Mouse (Mus musculus): Measurements from ENCODE around the gene Gpr37l1.
"Not testable (repeated sequence)": the region's sequence is repeated elsewhere in the genome, so short reads cannot be mapped to it uniquely, and the experiment has no call there.

Gene Gpr37l1

DNA sequence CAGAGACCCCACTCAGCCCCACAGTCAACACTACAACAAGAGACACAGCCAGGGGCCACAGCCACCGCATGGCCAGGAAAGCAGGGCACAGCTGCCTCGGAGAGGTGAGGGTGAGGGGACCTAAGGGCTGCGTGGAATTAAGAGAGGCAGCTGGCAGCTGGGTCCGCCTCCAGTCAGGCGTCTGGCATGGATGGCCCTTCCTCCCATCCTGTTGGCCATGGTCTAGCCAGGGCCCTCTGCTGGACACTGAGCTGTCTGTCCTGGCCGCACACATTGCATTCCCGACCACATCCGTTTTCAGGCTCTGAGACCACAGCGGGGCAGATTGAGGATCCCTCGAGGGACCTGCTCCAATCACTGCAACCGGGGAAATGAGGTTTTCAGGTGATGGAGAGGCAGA lies at the start of gene Gpr37l1:
Gene Gpr37l1, minus strand, starts transcription at position 247 of the 400 bp plus-strand sequence.
- DNase-seq (ENCODE audit: low spot score), result no peak

DNA sequence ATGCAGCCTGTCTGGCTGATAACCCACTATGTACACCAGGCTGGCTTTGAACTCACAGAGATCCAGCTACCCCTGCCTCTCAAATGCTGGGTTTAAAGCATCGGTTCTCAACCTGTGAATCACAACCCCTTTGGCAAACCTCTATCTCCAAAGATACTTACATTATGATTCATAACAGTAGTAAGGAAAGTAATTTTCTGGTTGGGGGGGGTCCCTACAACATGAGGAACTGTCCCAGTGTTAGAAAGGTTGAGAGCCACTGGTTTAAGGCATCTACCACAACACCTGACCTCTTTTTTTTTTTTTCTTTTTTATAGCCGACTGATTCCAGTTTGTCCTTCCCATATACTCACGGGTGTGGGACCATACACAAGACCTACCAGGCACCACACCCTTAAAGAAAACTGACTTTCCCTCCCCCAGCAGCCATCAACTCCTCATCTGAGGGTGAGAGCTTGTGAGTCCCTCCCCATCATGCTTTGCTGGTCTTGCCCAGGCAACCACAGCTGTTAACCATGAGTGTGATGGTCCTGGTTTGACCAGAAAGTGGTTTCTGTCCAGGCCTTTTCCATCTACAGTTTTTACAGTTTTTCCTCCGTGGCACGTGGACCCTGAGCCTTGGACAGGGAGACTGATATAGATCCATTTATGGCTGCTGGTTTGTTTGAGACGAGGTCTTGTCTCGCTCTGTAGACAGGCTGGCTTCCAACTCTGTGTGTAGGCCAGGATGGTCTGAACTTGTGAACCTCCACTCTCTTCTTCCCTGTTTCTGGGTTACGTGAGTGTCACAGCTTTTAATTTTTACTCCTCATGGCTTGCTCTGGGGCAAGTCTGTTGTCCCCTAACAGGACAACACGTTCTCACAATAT lies 46.5 kb upstream of the Gpr37l1 start:
- DNase-seq (ENCODE audit: low spot score), result no peak

DNA sequence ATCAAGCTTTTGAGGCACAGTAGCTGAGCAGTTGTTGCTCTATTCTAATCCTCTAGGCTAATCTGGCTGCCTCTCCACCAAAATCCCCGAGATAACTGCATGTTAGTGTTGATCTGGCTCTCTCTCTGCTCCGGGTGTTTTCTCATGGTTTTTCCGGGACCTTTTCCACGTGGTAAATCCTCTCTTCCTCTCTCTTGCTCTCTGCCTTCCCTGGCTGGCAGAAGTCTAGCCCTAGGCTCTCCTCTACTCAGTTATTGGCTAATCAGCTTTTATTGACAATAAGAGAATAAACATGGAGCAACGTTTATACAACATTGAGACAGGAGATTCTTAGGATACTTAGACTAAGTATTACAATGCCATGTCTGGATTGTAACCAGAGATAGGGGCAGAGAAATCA lies 42.9 kb upstream of the Gpr37l1 start:
- no peak for DNase-seq (ENCODE audit: low spot score)

DNA sequence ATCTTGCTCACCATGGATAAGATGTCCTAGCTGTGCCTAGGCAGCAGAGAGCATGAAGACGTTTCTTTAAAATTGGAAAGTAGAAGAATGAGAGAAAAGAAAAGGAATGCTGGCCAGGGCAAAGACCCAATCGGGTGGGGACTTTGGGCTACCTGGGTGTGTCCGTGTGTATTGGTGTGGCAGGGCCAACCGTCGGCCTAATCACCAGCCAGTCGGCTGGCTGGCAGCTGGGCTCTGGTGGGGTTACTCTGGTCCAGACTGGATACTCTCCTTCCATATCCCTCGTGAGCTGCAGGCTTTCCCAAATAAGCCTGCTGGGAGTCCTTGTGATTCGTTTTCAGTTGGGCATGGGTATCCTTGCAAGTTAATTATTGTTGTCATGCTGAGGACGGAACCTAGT lies 41.2 kb upstream of the Gpr37l1 start:
- DNase-seq (ENCODE audit: low spot score), result no peak

DNA sequence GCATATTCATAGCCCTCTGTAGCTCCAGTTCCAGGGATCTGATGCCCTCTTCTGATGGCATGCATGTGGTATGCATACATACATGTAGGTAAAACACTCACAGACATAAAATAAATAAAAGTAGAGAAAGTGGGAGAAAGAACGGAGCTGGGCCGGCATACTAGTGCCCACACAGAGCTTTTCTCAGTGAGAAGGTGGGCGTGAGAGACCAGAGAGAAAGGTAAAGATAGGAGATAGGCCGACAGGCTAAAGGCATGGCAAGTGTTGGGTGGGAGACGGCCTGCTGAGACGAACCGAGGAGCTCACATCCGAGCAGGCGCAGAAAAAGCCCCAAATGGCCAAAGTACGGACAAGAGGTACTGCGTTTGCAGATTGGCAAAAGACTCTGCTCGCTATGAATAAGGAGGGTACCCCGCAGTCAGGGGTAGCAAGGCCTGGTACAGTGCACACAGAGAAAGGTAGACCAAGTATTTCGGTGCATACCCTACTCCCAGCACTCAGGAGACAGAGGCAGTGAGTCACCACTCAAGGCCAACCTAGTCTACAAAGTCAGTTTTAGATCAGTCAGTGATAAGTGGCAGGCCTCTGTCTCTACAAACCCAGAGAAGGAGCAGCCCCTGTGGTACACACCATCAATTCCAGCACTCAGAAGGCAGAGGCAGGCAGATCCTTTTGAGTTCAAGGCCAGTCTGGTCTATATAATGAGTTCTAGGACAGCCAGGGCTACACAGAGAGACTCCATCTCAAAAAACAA lies 39.3 kb upstream of the Gpr37l1 start:
- DNase-seq (ENCODE audit: low spot score), result no peak

DNA sequence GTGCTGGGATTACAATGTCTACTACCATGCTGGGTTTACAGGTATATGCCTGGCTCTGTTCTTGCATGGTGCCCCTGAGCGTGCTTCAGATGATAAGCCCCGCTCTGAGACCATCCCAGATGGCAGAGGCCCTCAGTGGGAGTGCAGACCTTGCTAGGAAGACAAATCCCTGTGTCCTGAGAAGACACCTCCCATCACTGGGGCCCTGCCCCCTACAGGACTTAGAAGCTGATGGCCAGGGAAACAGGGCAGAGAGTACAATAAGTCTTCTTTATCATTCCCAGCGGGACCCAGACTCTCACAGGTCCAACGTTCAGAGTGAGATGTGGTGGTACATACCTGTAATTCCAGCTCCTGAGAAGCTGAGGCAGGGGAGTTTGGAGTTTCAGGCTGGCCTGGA lies 37.8 kb upstream of the Gpr37l1 start:
- no peak for DNase-seq (ENCODE audit: low spot score)

DNA sequence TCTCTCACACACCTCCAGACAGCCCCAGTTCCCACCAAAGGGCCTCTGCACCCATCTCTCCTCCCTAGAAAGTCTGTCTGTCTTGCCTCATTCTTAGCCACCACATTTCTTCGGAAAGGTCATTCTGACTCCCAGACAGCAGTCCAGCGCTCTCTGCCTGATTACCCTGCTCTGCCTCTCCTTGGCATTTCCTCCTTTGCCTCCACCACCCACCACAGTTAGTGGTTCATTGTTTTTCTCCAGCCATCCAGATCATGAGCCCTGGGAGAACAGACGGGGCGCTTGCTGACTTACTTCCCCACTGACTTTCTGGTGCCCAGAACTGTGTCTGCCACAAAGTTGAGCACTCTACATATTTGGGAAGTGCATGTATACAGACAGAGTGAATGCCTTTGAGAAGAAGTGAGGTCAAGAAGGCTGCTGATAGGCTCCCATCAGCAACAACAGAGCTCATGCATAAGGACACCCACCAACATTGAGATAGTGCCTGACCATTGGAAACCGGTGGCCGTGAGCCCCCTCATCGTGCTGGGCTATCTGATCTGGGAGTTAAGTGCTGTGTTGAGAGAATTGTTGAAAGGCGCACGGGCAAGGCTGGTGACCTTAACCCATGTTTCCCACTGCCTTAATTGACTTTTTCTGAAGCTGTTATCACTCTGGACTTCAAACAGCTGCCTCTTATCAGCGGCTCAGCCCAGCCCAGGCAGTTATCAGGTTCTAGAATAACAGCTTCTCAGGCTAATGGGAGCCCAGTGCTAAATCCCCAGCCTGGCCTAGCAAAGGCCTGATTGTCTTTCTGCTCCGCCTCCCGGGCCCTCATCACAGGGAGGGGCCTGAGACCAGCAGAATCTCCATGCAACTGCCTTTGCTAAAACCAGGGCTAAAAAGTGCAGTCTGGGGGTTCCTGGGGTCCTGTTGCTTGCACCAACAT lies 37.0 kb upstream of the Gpr37l1 start:
- DNase-seq (ENCODE audit: low spot score), result no peak

DNA sequence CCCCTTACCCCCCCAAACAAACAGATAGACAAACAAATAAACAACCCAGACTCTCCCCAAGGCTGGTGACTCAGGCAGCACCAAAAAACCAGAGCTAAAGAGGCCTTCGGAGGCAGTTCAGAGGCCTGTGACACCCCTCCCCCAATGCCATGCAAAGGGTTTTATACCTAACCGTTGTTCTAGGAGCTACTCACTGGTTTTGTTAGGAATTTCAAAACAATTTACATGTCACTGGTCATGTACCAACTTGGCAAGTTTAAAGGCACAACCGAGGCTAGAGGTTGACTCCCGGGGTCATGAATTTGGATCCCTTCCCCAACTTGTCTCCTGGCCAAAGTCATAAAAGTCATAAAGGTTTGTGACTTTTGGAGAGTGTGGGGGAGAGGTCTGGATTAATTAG lies 32.9 kb upstream of the Gpr37l1 start:
- no peak for DNase-seq (ENCODE audit: low spot score)

DNA sequence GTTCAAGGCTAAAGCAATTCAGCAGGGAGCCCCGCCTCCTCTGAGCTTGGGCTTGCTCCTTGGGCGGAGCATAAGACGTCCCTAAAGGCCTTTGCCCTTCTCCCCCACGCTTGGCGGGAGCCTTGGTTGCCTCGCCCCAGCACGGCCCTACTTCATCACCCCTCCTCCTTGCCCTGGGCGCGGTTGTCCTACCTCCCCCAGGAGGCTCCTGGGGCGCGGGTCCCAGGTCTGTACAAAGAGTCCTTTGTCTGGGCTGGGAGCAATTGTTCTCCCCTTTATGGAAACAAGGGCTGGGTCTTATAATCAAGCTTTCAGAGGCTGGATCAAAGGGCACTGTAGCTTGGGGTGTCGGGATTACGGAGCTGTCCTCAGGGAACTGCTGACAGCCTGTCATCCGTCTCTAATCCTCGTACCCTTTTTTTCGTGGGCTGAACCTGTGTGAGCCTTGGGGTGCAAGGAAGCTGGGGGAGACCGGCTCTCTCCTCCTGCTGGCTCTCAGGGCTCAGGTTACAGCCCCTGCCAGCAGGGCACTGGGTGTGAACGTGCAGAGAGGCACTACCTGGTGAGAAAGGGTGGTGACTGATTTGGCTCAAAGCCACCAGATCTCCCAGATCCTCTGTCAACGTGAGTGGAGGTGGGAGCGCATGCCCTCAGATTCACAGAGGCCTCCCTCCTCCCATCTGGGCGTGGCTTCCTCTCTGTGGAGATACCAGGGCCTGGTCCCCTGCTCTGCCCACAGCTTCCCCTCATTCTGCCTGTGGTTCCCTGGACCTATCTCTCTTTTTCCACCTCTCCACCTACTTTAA lies 31.7 kb upstream of the Gpr37l1 start:
- DNase-seq (ENCODE audit: low spot score), result peak; percentile 57

DNA sequence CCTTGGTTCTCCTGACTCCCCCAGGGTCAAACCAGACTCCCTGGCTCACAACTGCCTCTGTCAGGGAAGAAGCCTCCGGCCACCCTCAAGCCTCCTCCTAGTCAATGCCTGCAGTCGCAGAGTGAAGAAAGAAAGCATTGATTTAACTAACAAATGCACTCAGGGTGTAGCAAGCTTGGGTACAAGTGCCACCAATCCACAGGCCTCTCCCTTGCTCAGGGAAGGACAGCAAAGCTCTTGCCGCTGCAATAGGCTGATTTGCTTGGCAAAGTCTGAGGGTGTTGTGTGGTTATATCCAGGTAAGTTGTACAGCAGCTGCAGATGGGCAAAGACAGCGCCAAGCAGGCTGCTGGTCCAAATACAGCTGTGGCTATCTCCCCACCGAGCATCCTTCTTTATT lies 30.9 kb upstream of the Gpr37l1 start:
- DNase-seq (ENCODE audit: low spot score), result no peak

DNA sequence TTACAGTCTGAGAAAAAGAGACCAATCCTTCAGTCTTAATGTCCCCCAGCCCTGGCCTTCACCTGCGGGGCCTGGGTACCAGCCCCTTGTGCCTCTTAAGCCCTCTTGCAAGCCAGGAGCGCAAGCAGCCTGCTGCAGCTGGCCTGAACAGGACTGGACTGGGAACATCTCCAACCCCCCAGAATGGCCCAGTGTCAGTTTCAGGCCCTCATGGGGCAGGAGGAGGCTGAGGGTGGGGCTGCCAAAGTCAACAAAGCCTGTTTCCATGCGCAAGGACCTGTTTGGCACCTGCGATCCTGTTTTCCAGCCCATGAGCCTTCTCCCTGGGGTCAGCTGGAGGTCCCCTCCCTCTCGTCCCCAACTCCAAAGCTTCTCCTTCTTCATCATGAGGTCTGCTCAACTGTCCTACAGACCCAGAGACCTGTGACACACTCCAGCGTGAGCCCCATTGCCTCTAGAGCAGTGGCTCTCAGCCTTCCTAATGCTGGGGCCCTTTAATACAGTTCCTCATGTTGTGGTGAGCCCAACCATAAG lies 28.5 kb upstream of the Gpr37l1 start:
- DNase-seq (ENCODE audit: low spot score), result peak; percentile 44

DNA sequence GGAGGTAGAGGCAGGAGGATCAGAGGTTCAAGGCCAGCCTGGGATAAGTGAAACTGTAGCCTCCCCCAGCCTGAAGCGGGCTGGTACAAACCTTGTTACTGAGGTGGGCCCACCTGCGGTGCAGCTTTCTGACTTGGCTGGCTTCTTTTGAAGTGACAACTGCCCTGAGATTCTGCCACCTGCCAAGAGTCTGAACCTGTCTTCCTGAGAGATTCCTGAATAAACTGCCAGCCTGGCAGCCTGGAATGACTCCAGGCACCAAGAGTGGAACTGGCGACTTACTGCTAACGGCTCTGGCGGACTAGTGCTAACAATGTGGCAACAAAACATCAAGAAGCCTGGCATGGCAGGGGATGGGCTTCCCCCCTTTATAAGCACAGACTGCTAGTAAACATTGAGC lies 26.9 kb upstream of the Gpr37l1 start:
- not testable (repeated sequence) for DNase-seq (ENCODE audit: low spot score)

DNA sequence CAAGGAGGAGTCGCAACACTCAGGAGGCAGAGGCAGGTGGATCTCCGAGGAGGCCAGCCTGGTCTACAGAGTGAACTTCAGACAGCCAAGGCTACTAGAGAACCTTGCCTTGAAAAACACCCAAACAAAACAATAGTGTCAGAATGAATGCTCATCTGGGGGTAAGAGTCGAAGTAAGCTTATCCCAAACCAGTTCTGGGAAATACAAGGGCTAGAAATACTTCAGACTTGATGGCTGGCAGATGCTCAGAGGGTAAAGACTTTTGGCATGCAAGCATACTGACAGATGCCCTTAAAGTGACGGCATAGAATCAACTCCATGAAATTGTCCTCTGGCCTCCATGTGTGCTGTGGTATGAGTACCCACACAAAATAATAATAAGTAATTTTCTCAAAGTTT lies 21.7 kb upstream of the Gpr37l1 start:
- no peak for DNase-seq (ENCODE audit: low spot score)

DNA sequence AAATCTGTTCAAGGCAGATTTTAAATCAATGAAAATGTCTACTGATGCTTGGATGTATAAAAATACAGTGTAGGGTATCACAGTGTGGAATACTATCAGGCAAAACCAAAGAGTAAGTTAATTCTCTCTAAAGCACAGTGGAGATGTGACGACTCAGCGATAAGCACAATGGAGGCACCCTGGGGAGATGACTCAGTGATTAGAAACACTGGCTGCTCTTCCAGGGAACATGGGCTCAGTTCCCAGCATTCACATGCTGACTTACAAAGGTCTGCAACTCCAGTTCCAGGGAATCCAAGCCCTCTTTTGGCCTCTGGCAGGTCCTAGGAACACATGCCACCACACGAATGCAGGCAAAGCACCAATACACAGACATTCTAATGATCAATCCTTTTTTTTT lies 20.7 kb upstream of the Gpr37l1 start:
- DNase-seq (ENCODE audit: low spot score), result no peak

DNA sequence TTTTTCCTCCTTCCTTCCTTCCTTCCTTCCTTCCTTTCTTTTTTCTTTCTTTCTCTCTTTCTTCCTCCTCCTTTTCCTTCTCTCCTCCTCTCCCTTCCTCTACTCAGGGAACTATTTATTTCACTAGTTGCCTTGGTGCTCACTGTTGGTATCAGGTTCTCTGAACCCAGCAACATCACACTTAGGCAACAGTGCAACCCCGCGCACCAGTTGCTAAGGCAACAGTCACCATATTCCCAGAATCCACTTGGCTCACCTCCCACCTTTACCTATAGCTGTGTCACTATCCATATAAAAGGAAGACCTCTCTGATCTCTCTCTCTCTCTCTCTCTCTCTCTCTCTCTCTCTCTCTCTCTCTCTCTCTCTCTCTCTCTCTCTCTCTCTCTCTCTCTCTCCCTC lies 19.5 kb upstream of the Gpr37l1 start:
- DNase-seq (ENCODE audit: low spot score), result not testable (repeated sequence)

DNA sequence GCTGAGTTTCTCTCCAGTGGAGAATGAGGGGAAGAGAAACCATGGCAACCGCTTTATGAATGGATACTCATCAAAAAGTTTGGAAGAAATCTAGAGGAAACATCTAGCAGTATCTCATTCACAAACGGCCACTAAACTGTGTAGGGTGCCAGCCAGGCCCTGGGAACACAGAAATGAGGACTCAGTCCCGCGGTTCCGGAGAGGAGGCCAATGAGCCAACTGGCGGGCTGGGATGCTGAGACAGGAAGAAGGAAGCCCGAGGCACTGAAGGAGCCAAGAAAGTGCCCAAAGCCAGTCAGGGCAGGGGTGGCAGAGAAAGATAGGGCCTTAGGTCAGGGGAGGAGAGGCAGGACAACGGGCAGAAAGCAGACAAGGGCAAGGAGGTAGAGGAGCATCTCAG lies 18.9 kb upstream of the Gpr37l1 start:
- DNase-seq (ENCODE audit: low spot score), result no peak

DNA sequence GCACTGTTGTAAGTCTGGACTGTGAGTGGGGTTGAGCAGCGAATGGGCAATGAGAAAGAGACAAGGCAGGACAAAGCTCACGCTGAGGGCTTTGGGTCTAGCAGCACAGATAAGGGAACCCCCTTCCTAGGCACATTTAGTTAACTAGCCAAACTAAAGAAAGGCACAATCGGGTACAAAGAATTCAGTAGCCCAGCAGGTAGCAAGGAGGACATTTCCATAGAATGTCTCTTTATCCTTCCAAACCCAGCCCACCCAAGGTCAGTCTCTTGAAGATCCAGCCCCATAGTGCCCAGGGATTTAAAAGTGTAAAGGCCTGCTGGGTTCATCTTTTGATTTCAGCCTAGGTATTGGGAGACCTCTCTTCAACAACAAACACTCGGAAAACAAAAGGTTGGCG lies 18.5 kb upstream of the Gpr37l1 start:
- DNase-seq (ENCODE audit: low spot score), result no peak

DNA sequence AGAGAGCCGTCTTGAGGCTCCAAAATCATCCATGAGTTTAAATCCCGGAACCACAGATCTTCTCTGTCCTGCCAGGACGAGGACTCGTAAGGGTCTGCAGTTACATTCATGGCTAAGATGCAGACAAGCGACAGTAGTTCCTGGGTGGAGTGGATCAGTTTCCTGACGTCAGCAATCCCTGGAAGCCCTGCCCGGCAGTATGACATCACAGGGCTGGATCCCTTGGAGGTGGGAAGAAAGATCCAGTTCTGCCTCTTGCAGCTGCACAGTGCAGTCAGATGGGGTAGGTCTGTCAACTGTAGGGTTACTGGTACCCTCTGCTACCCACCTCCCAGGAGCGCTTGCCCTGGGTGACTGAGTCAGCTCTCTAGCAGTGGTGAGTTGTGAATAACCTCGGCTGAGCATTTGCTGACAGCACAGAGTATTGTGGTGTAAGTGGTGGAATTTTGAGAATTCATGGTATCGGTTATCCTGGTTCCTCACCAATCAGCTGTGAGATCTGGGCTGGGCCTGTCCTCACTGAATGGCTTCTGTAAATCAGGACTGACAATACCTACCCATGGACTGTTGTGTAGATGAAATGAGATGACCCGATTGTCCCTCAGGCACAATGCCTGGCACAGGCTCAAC lies 16.6 kb upstream of the Gpr37l1 start:
- no peak for DNase-seq (ENCODE audit: low spot score)

DNA sequence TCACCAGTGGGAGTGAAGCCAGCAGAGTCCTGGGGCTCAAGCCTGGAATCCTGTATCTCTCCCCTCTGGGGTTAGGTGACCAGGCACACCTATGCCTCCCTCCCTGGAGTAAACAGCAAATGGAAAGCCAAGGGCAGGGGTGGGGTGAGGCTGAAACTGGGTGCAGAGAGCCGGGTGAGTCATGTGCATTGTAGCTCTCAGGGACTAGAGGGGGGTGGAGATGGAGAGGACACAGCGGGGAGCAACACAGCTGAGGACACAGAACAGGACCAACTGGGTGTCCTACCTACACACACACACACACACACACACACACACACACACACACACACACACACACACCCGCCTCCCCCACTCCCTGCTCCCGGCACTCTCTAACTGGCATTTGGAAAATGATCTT lies 16.0 kb upstream of the Gpr37l1 start:
- DNase-seq (ENCODE audit: low spot score), result no peak

DNA sequence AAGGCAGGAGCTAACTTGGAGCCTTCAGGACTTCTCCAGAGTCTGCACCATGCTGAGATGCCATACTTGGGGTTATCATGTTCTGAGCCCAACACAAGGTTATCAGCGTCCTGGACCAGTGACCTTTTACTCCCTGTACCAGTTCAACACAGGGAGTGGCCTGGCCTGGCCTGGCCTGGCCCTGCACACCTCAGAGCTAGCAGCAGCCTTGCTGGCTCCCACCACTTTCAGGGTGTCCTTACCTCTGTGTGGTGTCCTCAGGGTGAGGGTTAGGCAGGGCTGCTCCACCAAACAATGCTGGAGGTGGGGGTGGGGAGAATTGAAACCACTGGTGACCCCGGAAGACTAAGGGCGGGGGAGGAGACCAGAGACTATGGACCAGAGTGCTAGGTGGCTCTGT lies 15.5 kb upstream of the Gpr37l1 start:
- DNase-seq (ENCODE audit: low spot score), result no peak

All from testis, postnatal 10 days (tissue).